In genomic region chr1:131867093-131867945, GRCm38 (mm10) we compare ENCODE assay signal across 8 mouse cellular contexts. TPM values are rescaled to one million over a fixed set of nuclear protein-coding genes. Genes with fewer than 3 reads are reported as not detected.
DNase-seq lines count a peak whose midpoint lies in the region; ATAC-seq and TF ChIP-seq lines count a peak whose summit lies in the region.

Gene Rab29 (plus strand): TSS chr1:131867224.

- peak within 1 kb of the TSS; percentile 73 for H3K4me3 ChIP-seq in gastrocnemius, adult 2 months
- H3K4me3 ChIP-seq in hindbrain, postnatal 0 days (ENCODE audit: low read length): peak within 1 kb of the TSS; percentile 61
- peak within 1 kb of the TSS; percentile 66 for H3K4me3 ChIP-seq in left cerebral cortex, adult 2 months

- peak within 1 kb of the TSS; percentile 79 for H3K4me2 ChIP-seq in hindbrain, postnatal 0 days (ENCODE audit: low read depth, low read length)

- intact Hi-C loops in gastrocnemius, adult 2 months (cut with DNase I): loop anchor here (2.0 kb wide), 1 partner anchor 43 kb away; the partner anchor contains the start of gene Nucks1
- intact Hi-C loops in left cerebral cortex, adult 2 months (cut with DNase I): loop anchor here (1.0 kb wide), 1 partner anchor 43 kb away; the partner anchor contains the start of gene Nucks1

- peak; percentile 94 for TF ChIP-seq CTCF in gastrocnemius, adult 2 months (IDR thresholded peaks at IDR 0.05)
- peak; percentile 91 for TF ChIP-seq CTCF in hindbrain, postnatal 0 days (IDR thresholded peaks at IDR 0.05; ENCODE audit: low read depth)
- TF ChIP-seq CTCF in left cerebral cortex, adult 2 months (IDR thresholded peaks at IDR 0.05): peak; percentile 93

- DNase-seq in ZHBTc4 (ENCODE audit: low read depth, low spot score): peak; percentile 96
- peak; percentile 95 for DNase-seq in gastrocnemius, adult 2 months
- DNase-seq in hindbrain, postnatal 0 days (ENCODE audit: low spot score): peak; percentile 98
- peak; percentile 87 to 88 for DNase-seq in left cerebral cortex, adult 2 months (ENCODE audit: extremely low spot score in 1 of 2, low spot score in 2 of 2)
- DNase-seq in right cerebral cortex, adult 2 months (ENCODE audit: low spot score in 2 of 2): peak; percentile 91 to 93
- DNase-seq in urinary bladder, postnatal 14 days (ENCODE audit: low spot score): peak; percentile 95

- peak; percentile 97 for ATAC-seq in common myeloid progenitor, adult 5-6 weeks (replicated peaks; ENCODE audit: low read depth, poor library complexity, severe bottlenecking)
- peak; percentile 99 for ATAC-seq in hindbrain, postnatal 0 days
- peak; percentile 94 for ATAC-seq in megakaryocyte, adult 5-6 weeks (ENCODE audit: poor library complexity, severe bottlenecking)

- no peaks in the 10 kb centered on the region for H3K36me3 ChIP-seq in hindbrain, postnatal 0 days (ENCODE audit: insufficient read depth, low read length)

- no peaks in the 10 kb centered on the region for H3K9me3 ChIP-seq in hindbrain, postnatal 0 days (ENCODE audit: low read length)

- peak within 1 kb of the TSS; percentile 39 for H3K9ac ChIP-seq in hindbrain, postnatal 0 days (replicated peaks; ENCODE audit: low read length)

- H3K4me1 ChIP-seq in hindbrain, postnatal 0 days (ENCODE audit: insufficient read depth, low read length): no peaks in the 10 kb centered on the region

- H3K27me3 ChIP-seq in hindbrain, postnatal 0 days (ENCODE audit: insufficient read depth, low read length): no peaks in the 10 kb centered on the region

- peak within 1 kb of the TSS; percentile 93 for H3K27ac ChIP-seq in gastrocnemius, adult 2 months
- no peak within 1 kb of the TSS for H3K27ac ChIP-seq in hindbrain, postnatal 0 days
- peak within 1 kb of the TSS; percentile 70; the same call in 1 of the 2 replicates for H3K27ac ChIP-seq in left cerebral cortex, adult 2 months

- WGBS in hindbrain, postnatal 0 days: under 1% methylated on average over 46 of the region's 46 CpGs

RNA-seq across cellular contexts. Expression of gene Rab29, which starts in this region (rescaled TPM):
- total RNA-seq in common myeloid progenitor, adult 5-6 weeks (2017): 20.0 and 27.5 TPM in 2 replicates
- total RNA-seq in gastrocnemius, adult 2 months (2021): 1 to 10 TPM; 5.1 to 7.4 TPM
- 6.4 and 15.1 TPM in 2 replicates for total RNA-seq in hindbrain, postnatal 0 days (2014; rRNA removed)
- 8.9 and 10.9 TPM in 2 replicates for polyA plus RNA-seq in hindbrain, postnatal 0 days (2015; fragmentation: Nextera tagmentation; extraction: Ambion mirVana)
- total RNA-seq in left cerebral cortex, adult 2 months (2021): 1 to 10 TPM; 4.8 to 5.0 TPM
- total RNA-seq in megakaryocyte, adult 5-6 weeks (2015): 45.3 and 48.4 TPM in 2 replicates
- total RNA-seq in megakaryocyte, adult 5-6 weeks (2017): 31.1 and 33.4 TPM in 2 replicates
